Mouse (Mus musculus): ENCODE results near the gene Slc4a1ap. TPM values are rescaled to one million over a fixed set of nuclear protein-coding genes. Genes with fewer than 3 reads are reported as not detected.
A peak's percentile ranks its signal among the peaks of the same experiment; 100 is the strongest.

Slc4a1ap gene
- total and polyA plus RNA-seq, 3 experiments: 25.7 to 41.1 (median 27.9) TPM

DNA sequence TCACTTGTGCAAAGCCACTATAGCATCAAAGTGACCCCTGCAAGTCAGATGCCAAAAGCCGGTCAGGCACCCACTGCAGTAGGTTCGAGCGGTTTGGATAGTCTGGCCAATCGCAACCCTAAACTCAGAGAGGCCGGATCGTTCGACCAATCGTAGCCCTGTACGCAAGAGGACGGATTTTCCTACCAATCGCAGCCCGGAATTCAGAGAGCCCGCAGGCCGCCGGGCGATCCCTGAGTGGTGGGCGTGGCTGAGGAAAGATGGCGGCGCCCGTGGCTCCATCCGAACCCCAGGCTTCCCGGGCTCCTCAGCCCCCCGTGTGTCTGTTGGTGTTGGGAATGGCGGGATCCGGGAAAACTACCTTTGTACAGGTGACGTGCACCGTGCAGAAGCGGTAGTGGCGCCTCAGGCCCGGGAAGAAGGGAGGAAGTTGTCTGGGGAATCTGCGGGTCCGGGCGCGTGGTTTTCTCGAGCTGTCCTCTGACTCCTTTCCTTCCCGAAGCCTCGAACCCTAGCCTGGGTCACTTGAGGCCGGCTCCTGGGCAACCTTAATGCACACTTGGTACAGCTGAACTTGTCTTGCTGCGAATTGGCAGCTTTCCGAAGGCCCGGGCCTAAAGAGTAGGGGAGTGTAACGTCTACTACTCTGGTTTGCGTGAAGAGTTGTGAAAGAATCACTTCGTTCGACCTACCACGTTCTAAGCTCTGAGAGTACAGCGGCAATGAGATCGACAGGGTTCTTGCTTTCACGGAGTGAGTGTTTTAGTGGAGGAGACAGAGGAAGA lies 32.1 kb upstream of the Slc4a1ap start, which contains the start of gene Gpn1:
Gene Gpn1 (plus strand): TSS at position 229 of the 785 bp plus-strand sequence.
- Histone ChIP-seq H3K27ac (ENCODE audit: insufficient read depth, low read depth) (no peak within 1 kb of the TSS), H3K4me3 (replicated peaks in 1 of 3; ENCODE audit: low read depth in 2 of 3, low read length in 2 of 3, poor library complexity in 1 of 3) (peak within 1 kb of the TSS; percentile 82 to 94 (median 86)), H3K4me2 (ENCODE audit: insufficient read depth, low read depth, poor library complexity, severe bottlenecking) (peak within 1 kb of the TSS; percentile 93), H3K9me3 (replicated peaks; ENCODE audit: low read length) (peaks cover 6% of the 10 kb centered on the region), H3K27me3 (replicated peaks) (peaks cover 17% of the 10 kb centered on the region), H3K79me2 (replicated peaks; ENCODE audit: control insufficient read depth, extremely low read depth, insufficient read depth, poor library complexity, severe bottlenecking) (peaks cover 14% of the 10 kb centered on the region), H3K36me3 (replicated peaks in 1 of 2; ENCODE audit: control insufficient read depth in 1 of 2, insufficient read depth in 1 of 2, low read length in 1 of 2) (peaks cover 25 to 33% of the 10 kb centered on the region in 2 experiments), H3K4me1 (ENCODE audit: control insufficient read depth in 1 of 2, insufficient read depth in 2 of 2) (peaks cover 0 to 15% of the 10 kb centered on the region in 2 experiments; a peak in 2 of 4 replicates), H3K9ac (ENCODE audit: insufficient read depth, low read depth) (peak within 1 kb of the TSS; percentile 70)
- TF ChIP-seq NELFE (IDR thresholded peaks at IDR 0.05; ENCODE audit: low read depth, low read length): peak; percentile 90
- TF ChIP-seq HCFC1 (IDR thresholded peaks at IDR 0.05; ENCODE audit: low read depth, low read length): peak; percentile 76
- peak; percentile 59; the same call in 1 of the 2 replicates for TF ChIP-seq TBP (conservative IDR thresholded peaks at IDR 0.05; ENCODE audit: low read depth, low read length)
- no peak for TF ChIP-seq PAX5 (IDR thresholded peaks at IDR 0.05; ENCODE audit: low read length)
- TF ChIP-seq ZKSCAN1 (IDR thresholded peaks at IDR 0.05; ENCODE audit: borderline replicate concordance, low read depth, low read length): no peak
- TF ChIP-seq ETS1 (conservative IDR thresholded peaks at IDR 0.05; ENCODE audit: low read depth, low read length): 0 out of 2 replicates have a peak, but pooled peaks have one; percentile 11
- peak; percentile 93 for TF ChIP-seq SIN3A (IDR thresholded peaks at IDR 0.05; ENCODE audit: low read length)
- 0 out of 2 replicates have a peak, but pooled peaks have one; percentile 29 for TF ChIP-seq IRF4 (IDR thresholded peaks at IDR 0.05; ENCODE audit: low read depth, low read length)
- TF ChIP-seq MXI1 (IDR thresholded peaks at IDR 0.05; ENCODE audit: low read depth, low read length): peak; percentile 95
- no peak for TF ChIP-seq SMC3 (IDR thresholded peaks at IDR 0.05; ENCODE audit: low read depth, low read length)
- peak; percentile 77 for TF ChIP-seq TCF12 (IDR thresholded peaks at IDR 0.05; ENCODE audit: low read depth, low read length)
- no peak for TF ChIP-seq RCOR1 (conservative IDR thresholded peaks at IDR 0.05; ENCODE audit: low read depth, low read length)
- TF ChIP-seq MEF2A (IDR thresholded peaks at IDR 0.05; ENCODE audit: borderline replicate concordance, low read depth, low read length): 0 out of 2 replicates have a peak, but pooled peaks have one; percentile 38
- TF ChIP-seq KAT2A (IDR thresholded peaks at IDR 0.05; ENCODE audit: insufficient replicate concordance, low read length): peak; percentile 55; the same call in 1 of the 2 replicates
- TF ChIP-seq NRF1 (IDR thresholded peaks at IDR 0.05; ENCODE audit: low read depth, low read length): peak; percentile 54
- TF ChIP-seq MAZ (IDR thresholded peaks at IDR 0.05; ENCODE audit: low read depth, low read length): 0 out of 2 replicates have a peak, but pooled peaks have one; percentile 28
- TF ChIP-seq CHD2 (IDR thresholded peaks at IDR 0.05; ENCODE audit: low read length): peak; percentile 88
- TF ChIP-seq ZMIZ1 (IDR thresholded peaks at IDR 0.05; ENCODE audit: low read depth, low read length): peak; percentile 70; the same call in 1 of the 2 replicates
- no peak for TF ChIP-seq BHLHE40 (IDR thresholded peaks at IDR 0.05; ENCODE audit: low read depth, low read length)
- 0 out of 2 replicates have a peak, but pooled peaks have one; percentile 39 for TF ChIP-seq UBTF (IDR thresholded peaks at IDR 0.05; ENCODE audit: low read depth, low read length)
- TF ChIP-seq MAX (IDR thresholded peaks at IDR 0.05; ENCODE audit: low read length): peak; percentile 81
- peak; percentile 88 for TF ChIP-seq POLR2A (IDR thresholded peaks at IDR 0.05; ENCODE audit: low read depth, low read length)
- TF ChIP-seq POLR2AphosphoS2 (IDR thresholded peaks at IDR 0.05; ENCODE audit: low read depth, low read length): 0 out of 2 replicates have a peak, but pooled peaks have one; percentile 44
- TF ChIP-seq MYC (IDR thresholded peaks at IDR 0.05; ENCODE audit: low read depth, low read length): peak; percentile 74
- DNase-seq (ENCODE audit: extremely low read depth): peak; percentile 94
- in situ Hi-C loops (cut with MboI; ENCODE audit: low pct_ligation_motif_present, low pct_unique_long_range_greater_than_20kb, low sequenced_read_pairs): no loop called here
- dilution Hi-C loops (cut with MboI; ENCODE audit: extremely low pct_ligation_motif_present, extremely low pct_unique_long_range_greater_than_20kb, low sequenced_read_pairs): no loop called here
